Mouse (Mus musculus) lung, embryonic 14.5 days (tissue): ENCODE data around the gene Ccl8. TPM values are rescaled to one million over a fixed set of nuclear protein-coding genes. Genes with fewer than 3 reads are reported as not detected.

Experiments
- ATAC-seq: fragments of 200-750 bp; cut with Nextera tagmentation; 2 replicates; pipeline ENCODE4 v1.8.0; 2017; ENCODE audit warnings: mild to moderate bottlenecking, moderate TSS enrichment, moderate library complexity; ENCODE audit not compliant: insufficient read depth
- DNase-seq: peaks from one replicate; pipeline ENCODE4 v3.0.0-alpha.2; 2015
- H3K27ac ChIP-seq: fragments of 300-500 bp; sonication (generic); 2 replicates; pipeline ENCODE4 v1.5.1; 2014; ENCODE audit warnings: low read depth, mild to moderate bottlenecking, moderate library complexity
- H3K27me3 ChIP-seq: fragments of 300-500 bp; sonication (generic); 2 replicates; pipeline ENCODE4 v1.6.1; 2014; ENCODE audit warnings: low read length, control low read depth; ENCODE audit not compliant: insufficient read depth
- H3K36me3 ChIP-seq: fragments of 300-500 bp; sonication (generic); 2 replicates; pipeline ENCODE4 v1.6.1; 2014; ENCODE audit warnings: control low read depth; ENCODE audit not compliant: insufficient read depth
- H3K4me1 ChIP-seq: fragments of 300-500 bp; sonication (generic); 2 replicates; pipeline ENCODE4 v1.6.1; 2014; ENCODE audit warnings: antibody characterized with exemption, control low read depth; ENCODE audit not compliant: insufficient read depth
- H3K4me2 ChIP-seq: fragments of 300-500 bp; sonication (generic); 2 replicates; pipeline ENCODE4 v1.6.1; 2014; ENCODE audit warnings: mild to moderate bottlenecking
- H3K4me3 ChIP-seq: fragments of 300-500 bp; sonication (generic); 2 replicates; pipeline ENCODE4 v1.5.1; 2014; ENCODE audit warnings: low read depth, low read length
- H3K9ac ChIP-seq: fragments of 300-500 bp; sonication (generic); 2 replicates; pipeline ENCODE4 v1.6.1; 2014
- H3K9me3 ChIP-seq: fragments of 300-500 bp; sonication (generic); 2 replicates; pipeline ENCODE4 v1.6.1; 2016; ENCODE audit warnings: low read depth, low read length, control low read depth
- CTCF ChIP-seq: IDR thresholded peaks from 2 replicates; pipeline ENCODE4 v1.5.1; 2016; ENCODE audit warnings: antibody characterized with exemption, low read depth
- WGBS: fragments of 180-500 bp; shearing (Covaris S2); extraction: QIAGEN DNeasy Blood & Tissue Kit; methylation state at CpG from one replicate; pipeline ENCODE4 v1.1.7; 2014; 5-methylcytosine and 5-hydroxymethylcytosine counted together
- polyA plus RNA-seq: library from polyadenylated mRNA; unstranded; fragments of >200 nt; fragmentation: Nextera tagmentation; extraction: Ambion mirVana; gene quantifications from 2 replicates; pipeline ENCODE4 v1.2.1, GENCODE M21; 2014

Ccl8 gene
- not detected in 2 replicates for polyA plus RNA-seq

- TF ChIP-seq CTCF = no peak
- no peaks in the 10 kb centered on the region for H3K36me3 ChIP-seq
- H3K9me3 ChIP-seq = no peaks in the 10 kb centered on the region
- no peak within 1 kb of the TSS for H3K4me3 ChIP-seq
- no peak within 1 kb of the TSS for H3K4me2 ChIP-seq
- H3K4me1 ChIP-seq = no peaks in the 10 kb centered on the region
- no peak for DNase-seq
- WGBS = 89% methylated on average over 3 of the region's 3 CpGs
- no peak within 1 kb of the TSS for H3K27ac ChIP-seq
- ATAC-seq = no peak
- H3K9ac ChIP-seq = no peak within 1 kb of the TSS
- no peaks in the 10 kb centered on the region for H3K27me3 ChIP-seq
Observed at GRCm38 (mm10) chr11:82114885-82115284, at the start of gene Ccl8. Gene Ccl8 (plus strand): TSS chr11:82115185.

GRCm38 (mm10) chr11:82066953-82067571 lies 47.9 kb upstream of the Ccl8 start:
- WGBS = 77% methylated on average over 7 of the region's 7 CpGs
- H3K27ac ChIP-seq = no peak overlapping the region
- ATAC-seq = no peak
- no peaks in the 10 kb centered on the region for H3K4me1 ChIP-seq
- TF ChIP-seq CTCF = no peak
- no peak overlapping the region for H3K9ac ChIP-seq
- no peaks in the 10 kb centered on the region for H3K27me3 ChIP-seq
- no peak overlapping the region for H3K4me2 ChIP-seq
- no peaks in the 10 kb centered on the region for H3K9me3 ChIP-seq
- H3K4me3 ChIP-seq = no peak overlapping the region
- H3K36me3 ChIP-seq = no peaks in the 10 kb centered on the region
- DNase-seq = no peak

- Histone ChIP-seq H3K4me2 (no peak overlapping the region), H3K9ac (no peak overlapping the region), H3K36me3 (no peaks in the 10 kb centered on the region), H3K4me1 (no peaks in the 10 kb centered on the region), H3K9me3 (no peaks in the 10 kb centered on the region), H3K27me3 (no peaks in the 10 kb centered on the region), H3K4me3 (no peak overlapping the region), H3K27ac (no peak overlapping the region)
- ATAC-seq = no peak
- TF ChIP-seq CTCF = no peak
- WGBS = 70% methylated on average over 3 of the region's 3 CpGs
- DNase-seq = no peak
Observed at GRCm38 (mm10) chr11:82071076-82071475, 43.9 kb upstream of the Ccl8 start.

GRCm38 (mm10) chr11:82072374-82072773 lies 42.6 kb upstream of the Ccl8 start:
- DNase-seq (no peak), ATAC-seq (no peak)
- Histone ChIP-seq H3K9me3 (no peaks in the 10 kb centered on the region), H3K4me1 (no peaks in the 10 kb centered on the region), H3K36me3 (no peaks in the 10 kb centered on the region), H3K9ac (no peak overlapping the region), H3K27ac (no peak overlapping the region), H3K27me3 (no peaks in the 10 kb centered on the region), H3K4me3 (no peak overlapping the region), H3K4me2 (no peak overlapping the region)
- no peak for TF ChIP-seq CTCF
- WGBS = 70% methylated on average over 1 of the region's 1 CpGs

- Histone ChIP-seq H3K27ac (no peak overlapping the region), H3K27me3 (no peaks in the 10 kb centered on the region), H3K4me2 (no peak overlapping the region), H3K9me3 (no peaks in the 10 kb centered on the region), H3K4me1 (no peaks in the 10 kb centered on the region), H3K9ac (no peak overlapping the region), H3K36me3 (no peaks in the 10 kb centered on the region), H3K4me3 (no peak overlapping the region)
- no peak for ATAC-seq
- TF ChIP-seq CTCF = no peak
- DNase-seq = no peak
- WGBS = 78% methylated on average over 3 of the region's 3 CpGs
Observed at GRCm38 (mm10) chr11:82072984-82073383, 42.0 kb upstream of the Ccl8 start.

GRCm38 (mm10) chr11:82073686-82074085 lies 41.3 kb upstream of the Ccl8 start:
- ATAC-seq (no peak), DNase-seq (no peak)
- no peak overlapping the region for H3K9ac ChIP-seq
- no peak overlapping the region for H3K27ac ChIP-seq
- TF ChIP-seq CTCF = no peak
- no peak overlapping the region for H3K4me2 ChIP-seq
- H3K9me3 ChIP-seq = no peaks in the 10 kb centered on the region
- 80% methylated on average over 3 of the region's 3 CpGs for WGBS
- H3K27me3 ChIP-seq = no peaks in the 10 kb centered on the region
- no peaks in the 10 kb centered on the region for H3K36me3 ChIP-seq
- H3K4me3 ChIP-seq = no peak overlapping the region
- H3K4me1 ChIP-seq = no peaks in the 10 kb centered on the region

GRCm38 (mm10) chr11:82077031-82077430 lies 38.0 kb upstream of the Ccl8 start:
- H3K4me3 ChIP-seq = no peak overlapping the region
- no peak for TF ChIP-seq CTCF
- no peak overlapping the region for H3K9ac ChIP-seq
- H3K9me3 ChIP-seq = no peaks in the 10 kb centered on the region
- H3K4me1 ChIP-seq = no peaks in the 10 kb centered on the region
- no peaks in the 10 kb centered on the region for H3K27me3 ChIP-seq
- no peak overlapping the region for H3K27ac ChIP-seq
- no peak for DNase-seq
- no peak overlapping the region for H3K4me2 ChIP-seq
- WGBS = 34% methylated on average over 3 of the region's 3 CpGs
- no peaks in the 10 kb centered on the region for H3K36me3 ChIP-seq
- ATAC-seq = no peak
